Mouse (Mus musculus): ENCODE data around the gene Nwd1.

- no peak for TF ChIP-seq POLR2A (IDR thresholded peaks at IDR 0.05; ENCODE audit: extremely low read depth, insufficient read depth, low read length)
- TF ChIP-seq CTCF (IDR thresholded peaks at IDR 0.05; ENCODE audit: low read depth, low read length) = no peak
Measured at GRCm38 (mm10) chr8:72753165-72753564, 106.7 kb downstream of the Nwd1 start.
